8 mouse cellular contexts compared by ENCODE assay signal in genomic region chr4:139493227-139494025, GRCm38 (mm10). TPM values are rescaled to one million over a fixed set of nuclear protein-coding genes. Genes with fewer than 3 reads are reported as not detected.
DNase-seq lines count a peak whose midpoint lies in the region; ATAC-seq and TF ChIP-seq lines count a peak whose summit lies in the region.

No protein-coding gene starts in this region.

- no peaks in the 10 kb centered on the region for H3K9me3 ChIP-seq in kidney, embryonic 15.5 days (replicated peaks)

- H3K36me3 ChIP-seq in kidney, adult 2 months (ENCODE audit: control insufficient read depth, insufficient read depth, low read length), result no peaks in the 10 kb centered on the region; the same call in 1 of the 2 replicates
- peaks cover 37% of the 10 kb centered on the region for H3K36me3 ChIP-seq in kidney, embryonic 15.5 days

- no peak overlapping the region for H3K27ac ChIP-seq in kidney, adult 2 months (ENCODE audit: insufficient read depth, low read depth, low read length)
- H3K27ac ChIP-seq in kidney, embryonic 15.5 days, result no peak overlapping the region

- H3K4me2 ChIP-seq in kidney, embryonic 15.5 days, result no peak overlapping the region

- H3K4me1 ChIP-seq in kidney, adult 2 months (ENCODE audit: control insufficient read depth, insufficient read depth, low read length), result no peaks in the 10 kb centered on the region
- H3K4me1 ChIP-seq in kidney, embryonic 15.5 days, result 0 out of 2 replicates have a peak, but pooled peaks cover 7% of the 10 kb centered on the region

- ATAC-seq in kidney, embryonic 15.5 days (replicated peaks; ENCODE audit: low FRiP score), result no peak
- ATAC-seq in megakaryocyte, adult 5-6 weeks (ENCODE audit: poor library complexity, severe bottlenecking), result peak; percentile 93

- WGBS in kidney, adult 2 months, result 52% methylated on average over 9 of the region's 9 CpGs
- WGBS in kidney, embryonic 15.5 days, result 64% methylated on average over 9 of the region's 9 CpGs

- peak; percentile 74 for DNase-seq in kidney, adult 2 months
- DNase-seq in cerebellum, adult 8-10 months, result peak; percentile 68
- peak; percentile 45 to 50 for DNase-seq in kidney, adult 8-10 months
- no peak for DNase-seq in ovary, adult 18-20 months (ENCODE audit: low spot score)
- DNase-seq in right cerebral cortex, postnatal 10 days (ENCODE audit: low spot score in 2 of 2), result no peak
- DNase-seq in adrenal gland, postnatal 14 days, result no peak

- TF ChIP-seq CTCF in kidney, adult 2 months (conservative IDR thresholded peaks at IDR 0.05; ENCODE audit: insufficient read depth, insufficient read length, low read depth, low read length), result no peak

- no peak overlapping the region for H3K9ac ChIP-seq in kidney, embryonic 15.5 days

- TF ChIP-seq POLR2A in kidney, adult 2 months (IDR thresholded peaks at IDR 0.05; ENCODE audit: low read depth, low read length), result no peak

- H3K27me3 ChIP-seq in kidney, adult 2 months (replicated peaks; ENCODE audit: control insufficient read depth, insufficient read depth, low read length), result no peaks in the 10 kb centered on the region
- H3K27me3 ChIP-seq in kidney, embryonic 15.5 days, result no peaks in the 10 kb centered on the region

- H3K4me3 ChIP-seq in kidney, adult 2 months (ENCODE audit: insufficient read depth, low read depth, low read length), result no peak overlapping the region
- no peak overlapping the region for H3K4me3 ChIP-seq in kidney, embryonic 15.5 days (replicated peaks)

RNA-seq across cellular contexts. Expression of gene Iffo2, which starts 36.9 kb away (rescaled TPM):
- 3.4 and 3.6 TPM in 2 replicates for polyA plus RNA-seq in kidney, adult 2 months (2012; rRNA removed)
- polyA plus RNA-seq in kidney, embryonic 15.5 days (2015; fragmentation: Nextera tagmentation; extraction: Ambion mirVana), result 4.3 and 4.8 TPM in 2 replicates
- 0.83 and 1.6 TPM in 2 replicates for total RNA-seq in megakaryocyte, adult 5-6 weeks (2015)
- total RNA-seq in megakaryocyte, adult 5-6 weeks (2017), result 2.1 and 2.7 TPM in 2 replicates
- 14.8 and 15.5 TPM in 2 replicates for total RNA-seq in adrenal gland, postnatal 14 days (2021)

Comparison
In these comparisons a context has a peak if more than half of its experiments do, and no peak if none do; other contexts are left out.
1. DNase-seq: peak in kidney, adult 2 months (single experiment), cerebellum, adult 8-10 months (single experiment) and kidney, adult 8-10 months (2 of 2); none in ovary, adult 18-20 months (single experiment), right cerebral cortex, postnatal 10 days (0 of 2) and adrenal gland, postnatal 14 days (single experiment).